Comparison of ENCODE assay signal across 31 mouse cellular contexts in genomic region chr2:115733017-115733692, GRCm38 (mm10).
DNase-seq lines count a peak whose midpoint lies in the region; ATAC-seq lines count a peak whose summit lies in the region.
"Had no signal": no experiment of that assay in that cellular context is flagged by ENCODE, and none has a peak within 500 bp of the region (broad histone marks: within the 10 kb centered on the region; RNA-seq: fewer than 3 reads in every experiment).

No protein-coding gene starts in this region.

- no peaks in the 10 kb centered on the region for H3K36me3 ChIP-seq in limb, embryonic 11.5 days (ENCODE audit: control insufficient read depth, insufficient read depth, low read length)
- peaks cover under 1% of the 10 kb centered on the region for H3K36me3 ChIP-seq in limb, embryonic 10.5 days
- H3K36me3 ChIP-seq: embryonic facial prominence, embryonic 13.5 days; hindbrain, embryonic 15.5 days; midbrain, embryonic 12.5 days had no signal

- 0 out of 2 replicates have a peak, but pooled peaks have one; percentile 23 for ATAC-seq in limb, embryonic 11.5 days (ENCODE audit: insufficient number of reproducible peaks, low FRiP score, low TSS enrichment, low read depth)
- ATAC-seq: CD4-positive, CD25-positive, alpha-beta regulatory T cell, adult 4 months; forebrain, embryonic 16.5 days; inflammation-experienced regulatory T-cells, adult 6 months; liver, embryonic 12.5 days; liver, postnatal 0 days had no signal

- no peak overlapping the region for H3K9ac ChIP-seq in limb, embryonic 11.5 days (ENCODE audit: low read length)
- H3K9ac ChIP-seq: embryonic facial prominence, embryonic 13.5 days; heart, embryonic 13.5 days; hindbrain, embryonic 15.5 days; liver, embryonic 12.5 days; liver, postnatal 0 days; midbrain, embryonic 12.5 days; neural tube, embryonic 12.5 days had no signal

- no peak overlapping the region for H3K4me3 ChIP-seq in limb, embryonic 11.5 days (ENCODE audit: low read depth, low read length)
- no peak overlapping the region for H3K4me3 ChIP-seq in limb, embryonic 10.5 days
- H3K4me3 ChIP-seq: embryonic facial prominence, embryonic 13.5 days; erythroblast, embryonic 14.5 days; heart, embryonic 13.5 days; hindbrain, embryonic 15.5 days; liver, embryonic 12.5 days; megakaryocyte, embryonic 14.5 days; midbrain, embryonic 12.5 days; myocyte; neural tube, embryonic 12.5 days had no signal

- no peak overlapping the region for H3K27ac ChIP-seq in limb, embryonic 11.5 days (replicated peaks; ENCODE audit: low read depth, low read length)
- H3K27ac ChIP-seq in limb, embryonic 10.5 days = no peak overlapping the region
- H3K27ac ChIP-seq: embryonic facial prominence, embryonic 13.5 days; heart, embryonic 13.5 days; hindbrain, embryonic 15.5 days; kidney, postnatal 0 days; liver, embryonic 12.5 days; midbrain, embryonic 12.5 days; neural tube, embryonic 12.5 days; stomach, postnatal 0 days had no signal

- H3K9me3 ChIP-seq in limb, embryonic 11.5 days (ENCODE audit: control insufficient read depth, low read length) = no peaks in the 10 kb centered on the region
- H3K9me3 ChIP-seq in limb, embryonic 10.5 days (replicated peaks) = no peaks in the 10 kb centered on the region
- H3K9me3 ChIP-seq: embryonic facial prominence, embryonic 13.5 days; heart, embryonic 13.5 days; hindbrain, embryonic 15.5 days; liver, embryonic 12.5 days; midbrain, embryonic 12.5 days; neural tube, embryonic 12.5 days had no signal

- WGBS in limb, embryonic 11.5 days = 50% methylated on average over 8 of the region's 8 CpGs
- 76% methylated on average over 8 of the region's 8 CpGs for whole genome bisulfite sequencing in limb, embryonic 10.5 days

- H3K27me3 ChIP-seq in limb, embryonic 11.5 days (ENCODE audit: control insufficient read depth, insufficient read depth, low read length) = no peaks in the 10 kb centered on the region
- no peaks in the 10 kb centered on the region; the same call in 1 of the 2 replicates for H3K27me3 ChIP-seq in limb, embryonic 10.5 days (ENCODE audit: low read depth, poor library complexity, severe bottlenecking)
- H3K27me3 ChIP-seq: heart, embryonic 13.5 days; hindbrain, embryonic 15.5 days; liver, embryonic 12.5 days; megakaryocyte, embryonic 14.5 days; midbrain, embryonic 12.5 days; neural tube, embryonic 12.5 days had no signal

- H3K4me1 ChIP-seq in limb, embryonic 11.5 days (ENCODE audit: control insufficient read depth, insufficient read depth, low read length) = peaks cover 10% of the 10 kb centered on the region; the same call in 1 of the 2 replicates
- H3K4me1 ChIP-seq in limb, embryonic 10.5 days = peaks cover 26% of the 10 kb centered on the region
- H3K4me1 ChIP-seq: liver, embryonic 12.5 days; megakaryocyte, embryonic 14.5 days; midbrain, embryonic 12.5 days; neural tube, embryonic 12.5 days had no signal

- H3K4me2 ChIP-seq in limb, embryonic 11.5 days (ENCODE audit: low read depth, severe bottlenecking) = no peak overlapping the region
- H3K4me2 ChIP-seq: embryonic facial prominence, embryonic 13.5 days; heart, embryonic 13.5 days; hindbrain, embryonic 15.5 days; liver, embryonic 12.5 days; midbrain, embryonic 12.5 days; neural tube, embryonic 12.5 days had no signal

- peak; percentile 9 to 13 for DNase-seq in adrenal gland, postnatal 36 days
- DNase-seq in adrenal gland, postnatal 25 days = no peak
- peak; percentile 51 for DNase-seq in limb, embryonic 11.5 days (ENCODE audit: low spot score)
- DNase-seq in limb, embryonic 10.5 days (ENCODE audit: low spot score) = no peak
- DNase-seq in kidney, postnatal 25 days = peak; percentile 17 to 62
- DNase-seq in spleen, adult 12 weeks (ENCODE audit: low spot score) = no peak
- no peak for DNase-seq in MN1 (ENCODE audit: low spot score)
- DNase-seq: cerebellum, adult 11 months; cerebellum, adult 9-10 months; cerebellum, postnatal 36 days; gastrocnemius, postnatal 10 days; heart, postnatal 10 days; liver, postnatal 0 days; lung, postnatal 4 days; right cerebral cortex, adult 18-20 months; thymus, adult 18-20 months; thymus, postnatal 25 days had no signal

Comparison
In these comparisons a context has a peak if more than half of its experiments do, and no peak if none do; other contexts are left out.
1. DNase-seq: peak in adrenal gland, postnatal 36 days (2 of 2), limb, embryonic 11.5 days (single experiment) and kidney, postnatal 25 days (2 of 2); none in adrenal gland, postnatal 25 days (single experiment), limb, embryonic 10.5 days (single experiment), spleen, adult 12 weeks (single experiment) and MN1 (single experiment).